Mouse (Mus musculus) heart, adult 18-20 months (tissue): ENCODE data around the gene Wipf1. TPM values are rescaled to one million over a fixed set of nuclear protein-coding genes. Genes with fewer than 3 reads are reported as not detected.
A peak's percentile ranks its signal among the peaks of the same experiment; 100 is the strongest.

ENCODE experiments used
- DNase-seq, 2 experiments: peaks; one replicate each; pipeline ENCODE4 v3.0.0; 2021 to 2022; ENCODE audit warnings: mixed read lengths in 1 of 2
- total RNA-seq, 2 experiments: library from RNA; stranded (reverse); gene quantifications; 2 replicates each; pipeline ENCODE4 v1.2.3; 2021

The Wipf1 gene
- total RNA-seq, 2 experiments from 2014 or later = 11.2 to 14.0 TPM

DNA sequence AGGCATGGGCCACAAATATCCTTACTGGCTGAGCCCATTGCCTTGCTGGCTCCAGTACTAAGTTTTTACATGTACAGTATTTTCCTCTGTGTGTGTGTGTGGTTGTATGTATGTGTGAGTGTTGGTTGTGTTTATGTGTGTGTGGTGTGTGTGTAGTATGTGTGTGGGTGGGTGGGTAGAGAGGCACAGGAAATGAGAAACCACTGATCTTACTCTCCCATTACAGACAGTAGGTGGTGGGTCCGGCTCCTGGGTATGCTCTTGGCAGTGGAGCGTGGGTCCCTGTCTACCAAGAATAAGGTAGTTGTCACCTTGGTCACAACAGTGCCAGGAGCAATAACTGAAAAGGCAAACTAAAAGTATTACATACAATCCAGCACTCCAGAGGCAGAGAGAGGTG is 93.7 kb downstream of the Wipf1 start:
- DNase-seq = no peak

DNA sequence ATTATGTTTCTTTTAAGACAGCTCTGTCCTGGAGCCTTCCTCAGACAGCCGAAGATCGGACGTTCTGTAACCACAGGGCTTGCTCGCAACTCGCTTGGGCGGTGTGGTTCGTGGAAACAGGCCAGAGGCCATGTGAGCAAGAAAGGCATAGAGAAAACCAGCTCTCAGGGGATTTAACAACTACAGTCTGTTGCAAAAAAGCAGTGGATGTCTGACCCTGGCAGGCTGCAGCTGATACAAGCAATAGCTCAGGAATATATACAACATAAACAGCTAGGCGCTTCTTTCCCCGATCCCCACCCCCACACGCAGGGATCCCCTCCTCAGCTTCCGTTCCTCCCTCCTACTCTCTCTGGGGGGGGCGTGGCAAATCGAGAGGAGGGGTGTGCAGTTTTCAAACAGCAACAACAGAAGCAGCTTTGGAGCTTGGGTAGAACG is 97.6 kb downstream of the Wipf1 start:
- peak in 1 of 2 experiments; percentile 39 for DNase-seq

DNA sequence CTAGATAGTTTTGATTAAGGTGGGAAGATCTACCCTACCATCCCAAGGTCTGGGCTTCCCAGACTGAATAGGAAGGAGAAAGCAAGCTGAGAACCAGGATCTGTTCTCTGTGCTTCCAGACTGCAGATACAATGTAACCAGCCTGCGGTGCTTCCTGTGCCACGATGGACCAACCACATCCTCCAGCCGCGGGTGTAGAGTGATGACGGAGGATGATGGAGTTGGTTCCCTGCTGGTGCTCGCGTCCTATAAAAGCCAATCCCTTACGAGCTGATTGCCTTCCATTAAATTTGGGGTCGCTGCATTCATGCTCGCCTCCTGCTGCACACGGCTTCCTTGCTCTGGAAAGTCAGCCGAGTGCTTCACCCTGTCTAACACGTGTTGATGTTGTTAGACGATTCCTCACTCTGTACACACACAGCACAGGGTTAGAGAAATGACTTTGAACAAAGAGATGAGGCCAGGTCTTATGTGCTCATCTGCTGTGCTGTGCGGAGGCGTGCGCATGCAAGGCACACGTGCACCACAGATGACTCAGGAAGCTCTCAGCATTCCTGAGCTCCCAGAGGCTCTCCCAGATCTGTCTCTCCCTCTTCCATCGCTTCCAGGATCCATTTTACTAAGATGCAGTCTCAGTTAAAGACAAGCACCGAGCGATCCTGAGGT is 100.6 kb downstream of the Wipf1 start:
- DNase-seq = peak in 1 of 2 experiments; percentile 39

DNA sequence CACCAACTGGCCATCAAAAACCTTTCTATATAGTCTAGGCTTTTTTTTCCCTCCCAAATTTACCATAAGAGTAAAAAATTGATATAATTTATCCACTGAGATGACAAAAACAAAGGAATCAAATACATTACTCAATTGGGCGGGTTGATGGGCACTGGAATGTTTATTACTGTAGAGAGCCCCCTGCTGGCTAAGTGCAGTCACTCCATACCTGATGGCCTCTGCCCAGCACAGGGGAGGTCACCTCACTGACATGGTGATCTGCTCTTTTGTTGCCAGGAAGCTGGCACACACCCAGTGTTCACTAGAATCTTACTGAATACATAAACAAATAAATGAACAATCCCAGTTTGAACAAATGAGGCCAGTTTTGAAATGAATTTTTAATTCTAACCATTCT is 102.2 kb downstream of the Wipf1 start:
- DNase-seq = peak; percentile 39 to 43

DNA sequence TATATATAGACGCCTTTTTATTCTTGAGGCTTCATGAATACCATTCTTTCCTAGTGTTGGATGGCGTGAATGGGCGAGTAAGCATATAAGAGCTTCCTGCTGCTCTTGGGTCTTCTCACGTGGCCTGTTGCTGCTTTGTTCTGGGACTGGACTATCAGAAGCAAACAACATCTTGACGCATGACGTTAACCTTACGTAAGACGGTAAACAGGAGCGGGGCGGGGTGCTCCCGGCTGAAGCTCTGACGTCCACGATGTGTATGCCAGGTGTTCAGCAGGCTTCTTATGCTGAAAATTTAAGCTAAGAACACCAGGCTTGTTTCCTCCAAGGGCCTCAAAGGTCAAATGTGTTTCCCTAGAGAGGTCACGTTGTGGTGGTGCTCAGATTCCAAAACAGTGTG is 103.7 kb downstream of the Wipf1 start:
- no peak for DNase-seq

DNA sequence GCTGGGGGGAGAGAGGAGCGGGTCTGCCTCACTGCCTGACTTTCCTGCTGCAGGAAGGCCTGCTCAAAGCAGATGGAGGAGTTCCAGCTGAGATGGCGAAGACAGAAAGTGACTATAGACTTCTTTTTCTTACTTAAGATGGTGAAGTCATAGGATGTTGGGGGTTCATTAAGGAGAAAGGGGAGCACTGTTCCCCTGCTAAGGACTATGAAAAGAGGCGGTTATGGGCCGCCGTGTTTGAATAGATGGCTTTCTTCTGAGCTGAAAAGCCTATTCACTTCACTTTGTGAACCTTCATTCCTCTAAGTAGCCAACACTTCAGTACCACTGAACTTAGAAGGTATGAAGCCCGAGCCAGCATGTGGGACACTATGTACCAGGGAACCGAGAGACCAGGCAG is 109.8 kb downstream of the Wipf1 start:
- DNase-seq = no peak

DNA sequence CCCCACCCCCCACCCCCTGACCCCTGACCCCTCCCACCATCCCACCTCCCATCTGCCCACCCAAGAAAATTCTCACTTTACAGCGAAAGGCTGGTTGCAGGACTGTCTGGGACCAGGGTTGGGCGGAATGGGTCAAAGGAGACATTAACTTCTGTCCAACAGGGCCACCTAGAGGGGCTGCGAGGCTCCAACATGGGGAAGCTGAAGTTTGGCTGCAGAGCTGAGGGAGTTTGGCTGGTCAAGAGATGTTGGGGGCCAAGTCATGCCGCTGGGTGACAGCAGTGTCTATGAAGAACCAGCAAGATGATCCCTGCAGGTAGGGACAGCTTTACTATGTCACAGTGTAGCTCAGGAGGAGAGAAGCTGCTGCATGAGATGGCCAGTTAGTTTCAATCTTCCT is 110.2 kb downstream of the Wipf1 start:
- DNase-seq = peak; percentile 15 to 53

DNA sequence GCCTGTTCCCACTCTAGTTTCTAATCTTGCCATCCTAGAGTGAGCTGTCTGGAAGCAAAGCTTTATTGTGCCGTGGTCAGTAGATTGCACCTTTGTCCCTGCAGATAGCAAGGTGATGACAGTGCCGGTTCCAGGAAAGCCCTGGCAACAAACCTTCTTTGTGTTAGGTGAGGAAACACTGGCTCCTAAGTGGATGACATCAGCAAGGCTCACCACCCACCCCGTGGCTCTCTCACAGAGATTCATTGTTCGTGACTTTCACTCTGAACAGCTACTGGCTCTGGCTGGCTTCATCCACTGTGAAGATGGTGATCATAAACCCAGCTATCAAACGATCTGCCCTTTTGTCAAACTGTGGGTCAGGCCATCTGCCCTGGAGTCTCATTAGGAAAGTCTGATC is 113.6 kb downstream of the Wipf1 start:
- no peak for DNase-seq

DNA sequence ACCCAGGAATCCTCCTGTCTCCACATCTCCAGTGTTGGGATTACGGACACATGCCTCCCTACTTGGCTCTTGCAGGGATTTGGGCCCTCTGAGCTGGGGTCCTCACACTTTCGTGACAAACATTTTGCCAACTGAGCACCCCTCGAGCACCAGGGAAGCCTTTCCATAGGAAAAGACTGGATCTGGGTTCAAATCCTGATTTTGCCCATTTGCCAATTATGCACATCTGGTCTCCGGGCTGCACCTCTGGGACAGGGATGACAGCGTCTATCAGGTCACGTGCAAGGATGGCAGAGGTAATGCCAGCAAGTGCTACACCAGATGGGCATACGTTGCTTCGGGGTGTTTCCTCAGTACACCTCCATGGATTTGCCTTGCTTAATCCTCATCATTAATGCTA is 119.5 kb downstream of the Wipf1 start:
- DNase-seq = no peak

DNA sequence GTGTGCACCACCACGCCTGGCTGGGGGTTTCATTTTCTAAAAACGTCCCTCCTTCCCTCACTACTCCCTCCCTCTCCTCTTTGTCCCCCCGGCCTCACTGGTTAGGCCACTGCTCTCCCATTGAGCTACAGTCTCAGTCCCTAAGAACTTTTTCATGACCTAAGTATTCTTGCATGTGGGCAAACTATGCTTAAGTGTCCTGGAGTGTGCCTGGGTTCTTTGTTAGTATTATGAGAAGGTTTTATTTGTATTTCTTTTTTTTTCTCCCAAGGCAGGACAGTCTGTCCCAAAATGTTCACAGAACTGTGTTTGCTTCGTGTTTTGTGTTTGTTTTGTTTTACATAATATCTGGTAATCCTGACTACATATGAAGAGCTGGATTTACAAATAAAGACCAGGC is 121.9 kb downstream of the Wipf1 start:
- DNase-seq = no peak

DNA sequence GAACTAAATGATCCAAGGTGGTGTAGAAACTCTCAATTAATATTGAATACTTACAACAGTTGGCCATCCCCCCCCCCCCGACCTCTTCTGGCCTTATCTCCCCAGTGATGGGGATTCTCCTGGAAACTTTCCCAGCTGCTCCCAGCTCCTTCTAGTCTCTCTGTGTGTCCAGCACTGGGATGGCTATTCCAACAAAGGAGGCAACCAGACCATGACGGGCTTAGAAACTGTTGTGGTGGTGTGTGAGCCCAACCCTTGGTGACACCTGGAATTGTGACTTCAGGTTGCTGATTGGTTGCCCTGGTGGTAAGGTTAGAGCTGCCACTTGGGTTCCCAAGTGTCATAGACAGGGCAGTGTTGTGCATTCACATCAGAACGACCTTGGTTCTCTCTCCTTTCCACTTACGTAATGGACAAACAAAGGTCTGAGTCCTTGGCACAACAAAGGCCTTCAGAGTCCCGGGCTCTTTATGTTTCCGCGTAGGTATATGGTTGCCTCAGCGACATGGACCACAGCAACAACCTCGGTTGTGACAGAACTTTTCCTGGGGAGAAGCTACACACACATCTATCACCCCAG is 123.1 kb downstream of the Wipf1 start:
- no peak for DNase-seq

DNA sequence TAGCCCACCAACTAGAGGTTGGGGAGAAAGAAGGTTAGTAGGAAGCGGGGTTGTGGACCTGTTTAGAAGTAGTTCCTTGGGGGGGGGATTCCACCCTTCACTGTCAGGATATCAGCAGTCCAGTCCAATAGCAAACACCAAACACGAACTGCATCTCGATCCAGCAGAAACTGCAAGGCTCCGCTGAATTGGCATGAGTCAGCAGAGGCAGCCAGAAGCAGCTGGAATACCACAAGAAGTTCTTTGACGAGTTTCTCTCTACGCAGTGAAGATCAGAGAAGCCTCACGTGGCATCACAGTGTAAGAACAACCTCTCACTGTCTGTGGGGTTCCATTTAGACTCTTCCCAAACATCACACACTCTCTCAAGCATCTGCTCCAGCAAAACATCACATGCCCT is 124.6 kb downstream of the Wipf1 start:
- no peak for DNase-seq

DNA sequence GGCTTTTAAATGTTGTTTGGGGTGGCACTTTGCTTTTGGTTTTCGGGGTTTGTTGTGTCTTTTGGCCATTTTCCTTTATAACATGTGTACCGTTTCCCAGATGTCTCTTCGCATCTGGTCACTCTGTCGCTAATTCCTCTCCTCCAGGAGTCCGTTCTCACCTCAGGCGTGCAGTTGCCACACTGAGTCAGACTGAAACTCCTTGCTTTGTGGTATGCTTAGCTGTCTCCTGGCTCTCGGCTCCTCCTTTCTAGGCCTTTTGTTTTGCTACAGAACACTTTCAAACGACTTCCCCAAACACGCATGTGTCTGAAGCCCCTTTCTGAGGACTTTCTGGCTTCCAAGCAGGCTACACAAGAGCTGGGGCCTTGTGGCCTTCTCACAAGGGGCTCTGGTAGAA is 125.1 kb downstream of the Wipf1 start:
- DNase-seq = no peak

DNA sequence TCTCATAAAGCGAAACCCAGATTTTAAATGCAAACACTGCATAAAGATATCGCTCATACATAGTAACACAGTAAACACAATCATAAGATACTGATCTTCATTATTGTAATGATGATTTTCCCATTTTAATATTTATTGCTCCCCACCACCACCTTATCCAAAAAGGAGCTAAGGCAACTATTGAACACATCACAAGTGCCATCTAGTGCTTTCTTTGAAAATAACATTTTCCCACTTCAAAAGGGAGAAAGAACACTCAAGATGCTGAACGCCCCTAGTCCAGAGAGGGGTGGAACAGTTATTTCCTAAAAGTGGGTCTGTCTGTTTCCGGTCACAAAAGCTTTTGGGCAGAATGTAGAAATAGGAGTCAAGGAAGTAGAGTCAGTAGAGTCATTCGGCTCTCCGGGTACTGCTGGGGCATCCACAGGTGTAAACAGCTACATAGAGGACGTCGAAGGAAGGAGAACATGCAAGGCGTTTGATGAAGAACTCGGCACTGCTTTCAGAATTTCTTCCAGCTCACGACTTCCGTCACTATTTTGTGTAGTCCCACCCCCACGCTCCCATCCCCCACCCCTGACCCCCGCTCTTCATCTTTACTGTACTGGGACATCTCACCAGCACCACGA is 126.0 kb downstream of the Wipf1 start:
- no peak for DNase-seq

DNA sequence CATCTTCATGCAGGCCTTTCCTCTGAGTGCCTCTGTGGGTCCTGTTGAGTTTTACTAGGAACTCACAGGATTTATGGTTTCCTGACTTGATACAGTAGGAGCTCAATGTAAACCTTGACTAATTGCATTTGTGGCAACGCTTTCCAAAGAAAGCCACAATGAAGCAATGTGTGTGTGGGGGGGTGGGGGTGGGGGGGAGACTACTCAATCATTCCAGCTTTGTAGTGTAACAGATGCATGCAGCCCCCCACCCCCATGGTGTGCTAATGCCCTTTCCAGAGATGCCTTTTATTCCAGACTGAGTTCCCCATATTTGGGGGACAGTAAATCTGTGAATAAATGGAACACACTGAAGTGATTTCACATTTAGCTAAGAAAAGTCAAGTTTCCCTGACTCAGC is 127.8 kb downstream of the Wipf1 start:
- DNase-seq = no peak

DNA sequence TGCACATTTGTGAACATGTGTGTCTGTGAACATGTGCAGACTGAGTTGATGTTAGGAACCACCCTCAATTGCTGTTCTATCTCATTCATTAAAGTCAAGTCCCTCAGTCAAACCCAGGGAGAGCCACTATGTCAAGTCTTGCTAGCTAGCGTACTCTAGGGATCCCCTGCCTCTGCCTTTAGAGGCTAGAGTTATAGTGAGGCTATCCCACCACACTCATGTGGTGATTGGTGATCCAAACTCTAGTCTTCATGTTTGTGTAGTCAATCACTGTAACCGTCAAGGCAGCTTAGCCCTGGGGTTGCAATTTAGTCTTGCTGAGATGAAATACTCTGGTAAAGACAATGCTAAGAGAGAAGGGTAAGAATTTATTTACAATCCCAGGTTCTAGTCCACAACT is 132.1 kb downstream of the Wipf1 start:
- DNase-seq = no peak

DNA sequence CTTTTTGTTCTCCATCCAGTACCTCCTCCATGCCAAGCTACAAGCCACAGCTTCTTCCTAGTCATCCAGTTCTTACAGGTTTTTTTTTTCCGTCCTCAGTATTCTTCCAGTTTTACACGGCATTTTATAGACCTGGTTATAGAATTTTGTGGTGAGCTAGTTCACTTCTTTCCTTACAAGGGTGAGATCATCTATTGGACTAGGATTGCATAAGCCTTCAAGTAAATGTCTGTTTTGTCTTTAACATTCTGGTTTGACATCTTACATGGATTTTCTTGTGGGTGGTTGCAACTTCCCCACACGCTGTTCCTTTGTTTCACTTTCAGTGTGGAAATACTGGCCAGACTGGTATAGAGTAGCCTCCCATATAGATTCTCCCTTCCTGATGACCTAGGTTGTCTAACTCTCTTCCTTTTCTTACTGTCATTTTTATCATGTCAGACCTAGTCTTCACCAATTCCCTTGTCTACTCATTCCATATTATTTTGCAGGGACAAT is 132.7 kb downstream of the Wipf1 start:
- no peak for DNase-seq

DNA sequence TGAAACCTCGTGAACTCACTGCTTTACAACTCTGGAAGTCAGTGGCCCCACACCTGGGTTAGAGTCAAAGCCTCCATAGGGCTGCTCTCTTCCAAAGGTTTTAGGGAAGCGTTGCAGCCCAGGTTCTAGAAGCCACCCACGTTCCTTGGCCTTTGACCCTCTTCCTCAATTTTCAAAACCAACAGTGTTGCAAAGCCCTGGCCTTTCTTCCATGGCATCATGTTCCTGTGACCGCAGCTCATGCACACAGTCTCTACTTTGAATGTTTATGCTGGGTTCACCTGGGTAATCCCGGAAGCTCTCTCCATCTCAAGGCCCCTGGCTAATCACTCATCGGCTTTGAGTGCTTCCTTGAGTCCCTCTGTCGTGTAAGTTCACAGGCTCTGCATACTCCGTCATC is 134.0 kb downstream of the Wipf1 start:
- DNase-seq = no peak

DNA sequence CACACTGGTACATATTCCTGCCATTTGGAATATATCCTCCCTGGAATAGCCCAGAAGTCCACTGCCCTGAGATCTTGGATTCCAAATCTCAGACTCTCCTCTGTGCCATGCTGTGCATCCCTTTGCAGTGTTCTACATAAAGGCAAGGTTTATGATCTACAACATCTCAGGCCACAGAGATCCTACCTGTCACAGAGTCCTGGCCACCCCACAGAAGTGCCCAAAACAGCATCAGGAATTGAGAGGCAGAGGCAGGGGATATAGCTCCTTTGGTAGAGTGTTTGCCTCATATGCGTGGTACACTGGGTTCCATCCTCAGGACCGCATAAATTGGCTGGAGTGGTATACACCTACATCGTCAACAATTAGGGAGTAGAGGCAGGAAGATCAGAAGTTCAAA is 135.1 kb downstream of the Wipf1 start:
- no peak for DNase-seq

DNA sequence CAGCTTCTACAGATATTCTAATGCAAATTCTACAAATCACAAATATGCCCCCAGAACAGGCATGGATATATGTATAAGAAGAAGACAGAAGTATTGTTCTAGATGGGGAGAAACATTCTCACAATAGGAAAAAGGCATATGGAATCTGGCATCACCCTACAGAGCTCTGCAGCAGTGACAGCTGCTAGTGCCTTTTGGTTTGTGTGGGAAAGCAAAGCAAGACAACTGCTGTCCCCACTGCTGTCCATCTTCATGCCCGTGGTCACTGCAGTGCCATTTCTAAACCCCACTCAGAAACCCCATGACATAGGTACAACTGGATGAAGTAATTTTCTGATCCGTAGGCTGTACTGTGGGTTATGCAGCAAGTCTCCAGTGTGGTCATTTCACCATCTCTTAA is 136.8 kb downstream of the Wipf1 start:
- DNase-seq = no peak

DNA sequence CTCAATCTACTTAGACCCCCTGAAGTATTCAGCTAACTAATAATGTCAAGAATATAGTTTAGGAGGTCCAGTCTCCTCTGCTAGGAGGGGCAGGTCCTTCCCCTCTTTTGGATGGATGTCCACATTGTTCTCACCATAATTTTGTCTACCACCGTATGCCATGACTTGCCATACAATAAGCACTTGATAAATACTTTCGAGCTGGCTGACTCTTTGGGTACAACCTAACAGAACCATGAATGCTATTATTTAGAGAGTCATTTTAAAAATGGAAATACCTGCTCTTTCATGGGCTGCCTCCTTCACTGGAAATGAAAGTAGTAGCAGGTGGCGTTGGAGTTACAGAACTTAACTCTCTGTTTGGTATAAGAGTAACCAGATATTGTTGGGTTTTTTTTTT is 139.6 kb downstream of the Wipf1 start:
- no peak for DNase-seq

DNA sequence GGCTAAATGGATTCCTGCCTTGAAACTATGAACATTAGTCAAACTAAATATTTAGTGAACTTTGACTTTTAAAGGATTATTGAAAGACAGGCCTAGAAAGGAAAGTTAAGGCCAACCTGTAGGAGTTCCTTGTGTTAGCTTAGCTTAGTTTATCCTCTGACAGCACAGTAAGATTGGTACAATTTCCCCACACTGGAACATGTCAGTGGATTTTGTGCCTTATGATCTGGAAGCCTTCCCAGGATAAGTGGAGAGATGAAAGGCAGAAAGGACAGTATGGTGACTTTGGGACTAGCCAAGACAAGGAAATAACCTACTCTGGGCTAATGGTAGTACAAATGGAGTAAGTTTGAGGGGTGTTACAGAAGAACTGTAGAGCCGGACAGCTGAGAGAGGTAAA is 141.7 kb downstream of the Wipf1 start:
- DNase-seq = peak; percentile 30 to 32

DNA sequence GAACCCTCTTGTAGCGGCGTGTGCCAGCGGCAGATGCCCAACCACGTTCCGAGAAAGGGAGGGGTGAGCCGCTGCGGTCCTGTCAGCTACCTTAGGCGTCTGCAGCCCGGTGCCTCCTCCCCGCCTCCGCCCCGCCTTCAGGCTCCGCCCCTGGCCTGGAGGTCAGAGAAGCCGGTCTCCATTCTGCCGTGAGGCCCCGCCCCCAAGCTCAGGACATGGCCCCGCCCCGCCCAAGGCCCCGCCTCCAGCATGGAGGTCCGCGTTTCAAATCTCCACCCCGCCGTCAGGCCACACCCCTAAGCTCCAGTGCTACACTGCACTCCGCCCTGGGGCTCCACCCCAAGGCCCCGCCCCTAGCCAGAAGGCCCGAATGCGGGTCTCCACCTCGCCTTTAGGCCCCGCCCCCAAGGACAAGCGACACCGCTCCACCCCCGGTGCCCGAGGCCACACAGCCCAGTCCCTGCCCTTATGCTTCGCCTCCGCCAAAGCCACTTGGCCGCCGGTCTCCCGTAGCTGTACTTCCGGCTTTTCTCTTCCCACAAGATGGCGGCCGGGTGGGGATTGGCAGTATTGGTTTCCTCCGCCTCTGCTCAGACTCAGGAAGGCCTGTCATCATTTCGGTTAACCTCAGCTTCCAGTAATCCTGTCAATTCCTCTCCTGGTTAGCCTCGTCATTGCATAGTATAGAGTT is 143.0 kb downstream of the Wipf1 start, which contains the start of gene Gpr155:
Gpr155 (minus strand) TSS at position 217 of the 691 bp plus-strand sequence.
- peak; percentile 100 for DNase-seq
